ENCODE assay signal across 21 mouse cellular contexts in genomic region chr6:120095096-120095495, GRCm38 (mm10). TPM values are rescaled to one million over a fixed set of nuclear protein-coding genes. Genes with fewer than 3 reads are reported as not detected.
"Had no signal": no experiment of that assay in that cellular context is flagged by ENCODE, and none has a peak within 500 bp of the region (broad histone marks: within the 10 kb centered on the region; RNA-seq: fewer than 3 reads in every experiment).

No protein-coding gene starts in this region.

- H3K27me3 ChIP-seq: neural tube, embryonic 13.5 days; neural tube, embryonic 15.5 days; stomach, embryonic 15.5 days had no signal

- H3K9ac ChIP-seq: neural tube, embryonic 13.5 days; neural tube, embryonic 15.5 days; stomach, embryonic 15.5 days had no signal

- H3K4me2 ChIP-seq: neural tube, embryonic 13.5 days; neural tube, embryonic 15.5 days; stomach, embryonic 15.5 days had no signal

- H3K4me3 ChIP-seq: neural tube, embryonic 13.5 days; neural tube, embryonic 15.5 days; stomach, embryonic 15.5 days had no signal

- H3K36me3 ChIP-seq: neural tube, embryonic 13.5 days; neural tube, embryonic 15.5 days; stomach, embryonic 15.5 days had no signal

- H3K9me3 ChIP-seq: neural tube, embryonic 13.5 days; neural tube, embryonic 15.5 days; stomach, embryonic 15.5 days had no signal

- H3K4me1 ChIP-seq: neural tube, embryonic 13.5 days; neural tube, embryonic 15.5 days; stomach, embryonic 15.5 days had no signal

- DNase-seq: retina, postnatal 1 day; right cerebral cortex, adult 18-20 months; right cerebral cortex, postnatal 14 days; right cerebral cortex, postnatal 25 days; right cerebral cortex, postnatal 4 days; spleen, adult 18-20 months; thymus, adult 18-20 months; thymus, adult 2 months; thymus, postnatal 14 days; thymus, postnatal 25 days; thymus, postnatal 36 days; thymus, postnatal 4 days had no signal

- H3K27ac ChIP-seq: neural tube, embryonic 13.5 days; neural tube, embryonic 15.5 days; stomach, embryonic 15.5 days; stomach, postnatal 0 days had no signal

RNA-seq across cellular contexts. Expression of gene Ninj2, which starts 1.9 kb away (rescaled TPM):
- total RNA-seq: neutrophil, adult 5-6 weeks had no signal
- polyA plus RNA-seq: neural tube, embryonic 13.5 days; neural tube, embryonic 14.5 days; small intestine, adult 2 months; stomach, embryonic 14.5 days; stomach, embryonic 15.5 days; stomach, embryonic 16.5 days; stomach, postnatal 0 days had no signal
